Comparison of ENCODE assay signal across 21 mouse cellular contexts in genomic region chr2:58794489-58794888, GRCm38 (mm10).
DNase-seq lines count a peak whose midpoint lies in the region; ATAC-seq and TF ChIP-seq lines count a peak whose summit lies in the region.
"Had no signal": no experiment of that assay in that cellular context is flagged by ENCODE, and none has a peak within 500 bp of the region (broad histone marks: within the 10 kb centered on the region; RNA-seq: fewer than 3 reads in every experiment).

No protein-coding gene starts in this region.

- H3K9me3 ChIP-seq in intestine, embryonic 16.5 days (ENCODE audit: control insufficient read depth, low read length), result no peaks in the 10 kb centered on the region
- H3K9me3 ChIP-seq in intestine, embryonic 15.5 days, result no peaks in the 10 kb centered on the region
- H3K9me3 ChIP-seq in lung, embryonic 16.5 days (ENCODE audit: control insufficient read depth, low read length), result no peaks in the 10 kb centered on the region
- H3K9me3 ChIP-seq in stomach, embryonic 14.5 days (ENCODE audit: control insufficient read depth, low read depth, low read length), result no peaks in the 10 kb centered on the region
- H3K9me3 ChIP-seq: heart, embryonic 10.5 days; hindbrain, embryonic 15.5 days; limb, embryonic 10.5 days; liver, embryonic 13.5 days; neural tube, embryonic 12.5 days had no signal

- no peak overlapping the region for H3K9ac ChIP-seq in intestine, embryonic 16.5 days (ENCODE audit: low read depth, low read length)
- no peak overlapping the region for H3K9ac ChIP-seq in intestine, embryonic 15.5 days
- H3K9ac ChIP-seq in lung, embryonic 16.5 days (ENCODE audit: low read length), result no peak overlapping the region
- H3K9ac ChIP-seq in stomach, embryonic 14.5 days (replicated peaks; ENCODE audit: low read depth, low read length), result no peak overlapping the region
- H3K9ac ChIP-seq: hindbrain, embryonic 15.5 days; liver, embryonic 13.5 days; neural tube, embryonic 12.5 days had no signal

- ATAC-seq in intestine, embryonic 16.5 days, result peak; percentile 58; the same call in 1 of the 2 replicates
- no peak for ATAC-seq in intestine, embryonic 15.5 days
- peak; percentile 39 for ATAC-seq in lung, embryonic 16.5 days (ENCODE audit: low read depth)
- ATAC-seq in stomach, embryonic 14.5 days (ENCODE audit: insufficient number of reproducible peaks, insufficient read depth, low FRiP score, low read depth), result peak; percentile 42; the same call in 1 of the 2 replicates
- ATAC-seq: Patski had no signal

- H3K27ac ChIP-seq in intestine, embryonic 16.5 days (ENCODE audit: low read length), result no peak overlapping the region
- H3K27ac ChIP-seq in intestine, embryonic 15.5 days, result no peak overlapping the region
- no peak overlapping the region for H3K27ac ChIP-seq in lung, embryonic 16.5 days (ENCODE audit: low read length)
- H3K27ac ChIP-seq in stomach, embryonic 14.5 days (ENCODE audit: low read length), result no peak overlapping the region
- H3K27ac ChIP-seq: heart, embryonic 10.5 days; hindbrain, embryonic 15.5 days; limb, embryonic 10.5 days; liver, embryonic 13.5 days; neural tube, embryonic 12.5 days had no signal

- no peaks in the 10 kb centered on the region for H3K27me3 ChIP-seq in intestine, embryonic 16.5 days (replicated peaks; ENCODE audit: control insufficient read depth, insufficient read depth, low read length)
- no peaks in the 10 kb centered on the region for H3K27me3 ChIP-seq in intestine, embryonic 15.5 days (replicated peaks)
- H3K27me3 ChIP-seq in lung, embryonic 16.5 days (ENCODE audit: control insufficient read depth, insufficient read depth, low read depth, low read length), result no peaks in the 10 kb centered on the region
- no peaks in the 10 kb centered on the region for H3K27me3 ChIP-seq in stomach, embryonic 14.5 days (ENCODE audit: control insufficient read depth, insufficient read depth, low read length)
- H3K27me3 ChIP-seq: hindbrain, embryonic 15.5 days; liver, embryonic 13.5 days; neural tube, embryonic 12.5 days; Patski had no signal

- TF ChIP-seq POLR2A in brain, embryonic 14.5 days (IDR thresholded peaks at IDR 0.05; ENCODE audit: borderline replicate concordance, extremely low read depth, insufficient read depth, insufficient read length, poor library complexity, severe bottlenecking), result no peak

- H3K4me2 ChIP-seq in intestine, embryonic 16.5 days (ENCODE audit: low read depth, low read length), result no peak overlapping the region
- no peak overlapping the region for H3K4me2 ChIP-seq in intestine, embryonic 15.5 days (replicated peaks)
- H3K4me2 ChIP-seq in lung, embryonic 16.5 days (ENCODE audit: low read depth, low read length), result no peak overlapping the region
- no peak overlapping the region for H3K4me2 ChIP-seq in stomach, embryonic 14.5 days (replicated peaks; ENCODE audit: low read depth, low read length)
- H3K4me2 ChIP-seq: hindbrain, embryonic 15.5 days; liver, embryonic 13.5 days; neural tube, embryonic 12.5 days had no signal

- H3K4me1 ChIP-seq in intestine, embryonic 16.5 days (ENCODE audit: control insufficient read depth, insufficient read depth, low read length), result no peaks in the 10 kb centered on the region
- no peaks in the 10 kb centered on the region for H3K4me1 ChIP-seq in intestine, embryonic 15.5 days (replicated peaks)
- H3K4me1 ChIP-seq in lung, embryonic 16.5 days (replicated peaks; ENCODE audit: control insufficient read depth, insufficient read depth, low read length), result peaks cover 8% of the 10 kb centered on the region; the same call in 1 of the 2 replicates
- H3K4me1 ChIP-seq in stomach, embryonic 14.5 days (ENCODE audit: control insufficient read depth, insufficient read depth, low read length), result 0 out of 2 replicates have a peak, but pooled peaks cover 6% of the 10 kb centered on the region
- H3K4me1 ChIP-seq: hindbrain, embryonic 15.5 days; limb, embryonic 10.5 days; liver, embryonic 13.5 days; neural tube, embryonic 12.5 days had no signal

- WGBS in intestine, embryonic 16.5 days, result 56% methylated on average over 15 of the region's 15 CpGs
- 57% methylated on average over 15 of the region's 15 CpGs for WGBS in intestine, embryonic 15.5 days
- WGBS in lung, embryonic 16.5 days, result 40% methylated on average over 15 of the region's 15 CpGs
- WGBS in stomach, embryonic 14.5 days, result 61% methylated on average over 15 of the region's 15 CpGs

- TF ChIP-seq CTCF in brain, embryonic 14.5 days (IDR thresholded peaks at IDR 0.05; ENCODE audit: borderline replicate concordance, extremely low read depth, insufficient read depth, insufficient read length), result no peak

- H3K36me3 ChIP-seq in intestine, embryonic 16.5 days (ENCODE audit: control insufficient read depth, insufficient read depth, low read length), result no peaks in the 10 kb centered on the region
- H3K36me3 ChIP-seq in intestine, embryonic 15.5 days, result no peaks in the 10 kb centered on the region
- H3K36me3 ChIP-seq in lung, embryonic 16.5 days (ENCODE audit: control insufficient read depth, insufficient read depth, low read length), result no peaks in the 10 kb centered on the region
- H3K36me3 ChIP-seq in stomach, embryonic 14.5 days (ENCODE audit: control insufficient read depth, insufficient read depth, low read length), result no peaks in the 10 kb centered on the region
- H3K36me3 ChIP-seq: heart, embryonic 10.5 days; hindbrain, embryonic 15.5 days; limb, embryonic 10.5 days; liver, embryonic 13.5 days; neural tube, embryonic 12.5 days had no signal

- no peak overlapping the region for H3K4me3 ChIP-seq in intestine, embryonic 16.5 days (ENCODE audit: low read length)
- H3K4me3 ChIP-seq in intestine, embryonic 15.5 days (replicated peaks), result no peak overlapping the region
- H3K4me3 ChIP-seq in lung, embryonic 16.5 days (ENCODE audit: low read length), result no peak overlapping the region
- H3K4me3 ChIP-seq in stomach, embryonic 14.5 days (ENCODE audit: low read depth, low read length), result no peak overlapping the region
- H3K4me3 ChIP-seq: heart, embryonic 10.5 days; hindbrain, embryonic 15.5 days; limb, embryonic 10.5 days; liver, embryonic 13.5 days; neural tube, embryonic 12.5 days had no signal

- DNase-seq in lung, postnatal 14 days, result no peak
- DNase-seq in brain, embryonic 14.5 days (ENCODE audit: low read depth), result peak; percentile 39
- DNase-seq in heart, adult 11 months, result no peak
- no peak for DNase-seq in gastrocnemius, postnatal 25 days
- DNase-seq: adrenal gland, adult 2 months; cerebellum, adult 2 months; cerebellum, postnatal 25 days; embryo, embryonic 11 days; kidney, adult 9 months; kidney, postnatal 14 days; liver, embryonic 13.5 days; midbrain, embryonic 14.5 days had no signal
